Mouse (Mus musculus): ENCODE data around the gene Pam. TPM values are rescaled to one million over a fixed set of nuclear protein-coding genes. Genes with fewer than 3 reads are reported as not detected.

The Pam gene
- polyA plus RNA-seq, 1 experiment from 2014 or later, result 65.9 TPM

- H3K36me3 ChIP-seq (ENCODE audit: control insufficient read depth, insufficient read depth), result no peaks in the 10 kb centered on the region
- no peak overlapping the region for H3K4me3 ChIP-seq (ENCODE audit: low read depth, low read length)
- no peaks in the 10 kb centered on the region for H3K27me3 ChIP-seq (replicated peaks; ENCODE audit: control insufficient read depth, insufficient read depth, low read length)
- no peak overlapping the region for H3K27ac ChIP-seq (ENCODE audit: low read depth, low read length)
- no peaks in the 10 kb centered on the region for H3K9me3 ChIP-seq (ENCODE audit: control insufficient read depth)
- H3K4me2 ChIP-seq (replicated peaks; ENCODE audit: low read depth), result no peak overlapping the region
- no peak overlapping the region for H3K9ac ChIP-seq (ENCODE audit: low read depth, low read length)
- no peak for TF ChIP-seq CTCF (IDR thresholded peaks at IDR 0.05; ENCODE audit: low read depth)
- no peaks in the 10 kb centered on the region for H3K4me1 ChIP-seq (replicated peaks; ENCODE audit: control insufficient read depth, insufficient read depth, low read length)
- ATAC-seq, result no peak
- WGBS, result 54% methylated on average over 9 of the region's 9 CpGs
Measured at GRCm38 (mm10) chr1:97795936-97796335, 299.5 kb downstream of the Pam start.

DNA sequence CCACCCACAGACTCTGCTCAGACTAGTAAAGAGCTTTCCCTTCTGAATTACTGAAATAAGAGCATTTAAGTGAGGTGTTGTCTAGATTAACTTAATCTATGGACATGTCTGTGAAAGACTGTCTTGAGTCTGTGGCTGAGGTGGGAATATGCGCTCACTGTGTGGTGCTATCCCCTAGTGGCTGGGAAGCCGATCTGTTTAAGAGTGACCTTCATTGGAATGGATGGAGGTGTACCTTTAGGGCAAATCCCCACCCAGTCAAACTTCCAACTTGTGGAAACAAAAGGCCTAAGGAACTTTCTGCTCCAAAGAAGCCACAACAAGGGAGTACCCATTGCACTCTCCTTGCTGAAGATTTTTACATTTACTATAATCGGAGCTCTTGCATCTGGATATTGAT, 301.3 kb downstream of the Pam start:
- ATAC-seq, result no peak
- no peaks in the 10 kb centered on the region for H3K4me1 ChIP-seq (replicated peaks; ENCODE audit: control insufficient read depth, insufficient read depth, low read length)
- no peaks in the 10 kb centered on the region for H3K36me3 ChIP-seq (ENCODE audit: control insufficient read depth, insufficient read depth)
- no peak overlapping the region for H3K4me3 ChIP-seq (ENCODE audit: low read depth, low read length)
- TF ChIP-seq CTCF (IDR thresholded peaks at IDR 0.05; ENCODE audit: low read depth), result no peak
- no peak overlapping the region for H3K4me2 ChIP-seq (replicated peaks; ENCODE audit: low read depth)
- no peaks in the 10 kb centered on the region for H3K9me3 ChIP-seq (ENCODE audit: control insufficient read depth)
- H3K27me3 ChIP-seq (replicated peaks; ENCODE audit: control insufficient read depth, insufficient read depth, low read length), result no peaks in the 10 kb centered on the region
- no peak overlapping the region for H3K9ac ChIP-seq (ENCODE audit: low read depth, low read length)
- WGBS, result 88% methylated on average over 3 of the region's 3 CpGs
- H3K27ac ChIP-seq (ENCODE audit: low read depth, low read length), result no peak overlapping the region

DNA sequence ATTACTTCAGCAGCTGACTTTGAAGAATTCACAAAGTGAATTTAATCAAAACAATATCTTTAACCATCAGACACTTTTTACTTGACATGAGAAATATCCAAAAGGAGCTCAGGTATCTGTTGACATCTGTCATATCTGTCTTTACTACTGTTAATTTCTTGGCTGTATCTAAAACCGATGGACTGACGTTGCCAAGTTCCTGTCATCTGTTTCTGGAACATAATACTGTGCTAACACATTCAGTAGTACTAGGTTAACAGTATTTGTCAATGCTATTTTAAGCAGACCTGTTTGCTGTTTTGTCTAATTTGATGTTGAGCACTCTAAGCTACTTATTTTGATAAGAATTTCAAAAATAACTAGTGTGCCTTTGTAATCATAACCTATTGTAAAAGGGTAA, 307.0 kb downstream of the Pam start:
- H3K27me3 ChIP-seq (replicated peaks; ENCODE audit: control insufficient read depth, insufficient read depth, low read length), result no peaks in the 10 kb centered on the region
- H3K4me3 ChIP-seq (ENCODE audit: low read depth, low read length), result no peak overlapping the region
- no peak overlapping the region for H3K4me2 ChIP-seq (replicated peaks; ENCODE audit: low read depth)
- H3K9ac ChIP-seq (ENCODE audit: low read depth, low read length), result no peak overlapping the region
- ATAC-seq, result no peak
- no peak overlapping the region for H3K27ac ChIP-seq (ENCODE audit: low read depth, low read length)
- no peaks in the 10 kb centered on the region for H3K4me1 ChIP-seq (replicated peaks; ENCODE audit: control insufficient read depth, insufficient read depth, low read length)
- WGBS, result 87% methylated on average over 2 of the region's 2 CpGs
- H3K36me3 ChIP-seq (ENCODE audit: control insufficient read depth, insufficient read depth), result peaks cover 5% of the 10 kb centered on the region; the same call in 1 of the 2 replicates
- TF ChIP-seq CTCF (IDR thresholded peaks at IDR 0.05; ENCODE audit: low read depth), result no peak
- H3K9me3 ChIP-seq (ENCODE audit: control insufficient read depth), result no peaks in the 10 kb centered on the region

DNA sequence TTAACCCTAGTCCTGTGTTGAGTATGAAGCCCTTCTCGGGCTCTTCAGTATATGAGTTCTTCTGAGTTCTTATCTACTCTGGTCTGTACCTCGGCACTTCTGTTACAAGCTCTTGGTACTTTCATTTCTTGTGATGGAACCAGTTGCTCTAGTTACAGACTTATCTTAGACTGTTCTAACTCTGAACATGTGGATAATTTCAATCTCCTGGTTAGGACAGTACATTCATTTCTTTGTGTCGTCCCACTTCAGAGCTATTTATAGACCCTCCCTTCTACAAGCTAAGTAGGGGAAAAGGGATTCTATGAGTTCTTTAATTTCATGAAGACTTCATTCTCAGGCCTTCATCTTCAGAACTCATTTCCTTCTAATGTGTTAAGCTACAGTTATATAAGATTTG, 307.8 kb downstream of the Pam start:
- H3K36me3 ChIP-seq (ENCODE audit: control insufficient read depth, insufficient read depth), result peaks cover 5% of the 10 kb centered on the region; the same call in 1 of the 2 replicates
- WGBS, result 63% methylated on average over 3 of the region's 3 CpGs
- H3K9ac ChIP-seq (ENCODE audit: low read depth, low read length), result no peak overlapping the region
- H3K27ac ChIP-seq (ENCODE audit: low read depth, low read length), result no peak overlapping the region
- no peak for TF ChIP-seq CTCF (IDR thresholded peaks at IDR 0.05; ENCODE audit: low read depth)
- no peaks in the 10 kb centered on the region for H3K27me3 ChIP-seq (replicated peaks; ENCODE audit: control insufficient read depth, insufficient read depth, low read length)
- no peak overlapping the region for H3K4me3 ChIP-seq (ENCODE audit: low read depth, low read length)
- H3K4me1 ChIP-seq (replicated peaks; ENCODE audit: control insufficient read depth, insufficient read depth, low read length), result no peaks in the 10 kb centered on the region
- ATAC-seq, result no peak
- H3K9me3 ChIP-seq (ENCODE audit: control insufficient read depth), result no peaks in the 10 kb centered on the region
- no peak overlapping the region for H3K4me2 ChIP-seq (replicated peaks; ENCODE audit: low read depth)

DNA sequence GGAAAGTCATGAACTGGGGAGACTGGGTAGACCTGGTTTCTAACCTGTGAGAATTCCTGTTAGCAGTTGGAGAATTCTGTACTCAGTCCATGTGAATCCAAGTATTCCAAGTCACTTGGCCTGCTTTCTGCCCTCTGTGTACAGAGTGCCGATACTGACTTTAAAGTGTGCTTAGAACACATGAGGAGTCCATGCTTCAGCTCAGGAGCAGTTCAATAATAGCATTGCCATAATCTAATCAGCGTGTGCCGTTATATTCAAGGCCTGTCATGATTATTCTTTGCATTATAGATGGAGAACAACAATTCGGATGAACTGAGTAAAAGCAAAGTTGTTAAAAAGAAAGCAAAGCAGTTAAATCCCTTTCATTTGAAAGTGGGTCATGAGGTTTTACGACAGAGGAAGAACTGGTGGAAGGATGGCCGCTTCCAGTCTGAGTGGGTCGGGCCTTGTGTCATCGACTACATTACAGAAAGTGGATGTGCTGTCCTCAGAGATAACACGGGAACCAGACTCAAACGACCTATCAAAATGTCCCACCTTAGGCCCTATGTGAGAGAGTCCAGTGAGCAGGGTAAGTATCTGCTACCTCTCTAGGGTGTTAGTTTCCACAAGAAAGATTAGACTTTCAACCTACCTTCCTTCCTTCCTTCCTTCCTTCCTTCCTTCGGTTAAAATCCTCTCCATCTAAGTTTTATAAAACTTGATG, 309.6 kb downstream of the Pam start:
- Histone ChIP-seq H3K27ac (ENCODE audit: low read depth, low read length) (no peak overlapping the region), H3K27me3 (replicated peaks; ENCODE audit: control insufficient read depth, insufficient read depth, low read length) (no peaks in the 10 kb centered on the region), H3K36me3 (ENCODE audit: control insufficient read depth, insufficient read depth) (peaks cover 5% of the 10 kb centered on the region; the same call in 1 of the 2 replicates), H3K4me3 (ENCODE audit: low read depth, low read length) (no peak overlapping the region), H3K4me2 (replicated peaks; ENCODE audit: low read depth) (no peak overlapping the region), H3K9me3 (ENCODE audit: control insufficient read depth) (no peaks in the 10 kb centered on the region), H3K4me1 (replicated peaks; ENCODE audit: control insufficient read depth, insufficient read depth, low read length) (no peaks in the 10 kb centered on the region), H3K9ac (ENCODE audit: low read depth, low read length) (no peak overlapping the region)
- ATAC-seq, result no peak
- no peak for TF ChIP-seq CTCF (IDR thresholded peaks at IDR 0.05; ENCODE audit: low read depth)
- WGBS, result 90% methylated on average over 11 of the region's 11 CpGs

DNA sequence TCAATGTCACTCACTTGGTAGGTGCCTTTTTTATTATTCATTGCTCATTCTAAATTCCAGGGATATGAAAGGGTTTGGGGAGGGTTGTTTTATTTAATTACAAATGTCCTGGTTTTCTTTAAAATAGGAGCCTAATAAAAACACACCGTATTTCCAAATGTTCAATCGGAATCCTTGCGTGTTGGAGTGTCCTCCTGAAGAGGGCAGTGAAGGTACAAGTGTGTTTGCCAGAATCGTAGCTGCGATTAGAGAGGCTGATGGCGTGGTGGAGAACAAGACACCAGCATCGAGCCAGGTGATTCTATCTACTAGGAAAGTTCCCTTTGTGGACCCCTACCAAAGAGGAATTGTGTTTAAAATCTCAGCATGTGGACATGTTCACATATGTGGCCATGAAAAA, 310.5 kb downstream of the Pam start:
- WGBS, result 76% methylated on average over 7 of the region's 7 CpGs

More for the DNA sequence above, 310.5 kb downstream of the Pam start:
- Histone ChIP-seq H3K4me2 (replicated peaks; ENCODE audit: low read depth) (no peak overlapping the region), H3K27ac (ENCODE audit: low read depth, low read length) (no peak overlapping the region), H3K27me3 (replicated peaks; ENCODE audit: control insufficient read depth, insufficient read depth, low read length) (no peaks in the 10 kb centered on the region), H3K36me3 (ENCODE audit: control insufficient read depth, insufficient read depth) (peaks cover 5% of the 10 kb centered on the region; the same call in 1 of the 2 replicates), H3K9ac (ENCODE audit: low read depth, low read length) (no peak overlapping the region), H3K9me3 (ENCODE audit: control insufficient read depth) (no peaks in the 10 kb centered on the region), H3K4me3 (ENCODE audit: low read depth, low read length) (no peak overlapping the region), H3K4me1 (replicated peaks; ENCODE audit: control insufficient read depth, insufficient read depth, low read length) (no peaks in the 10 kb centered on the region)
- TF ChIP-seq CTCF (IDR thresholded peaks at IDR 0.05; ENCODE audit: low read depth), result no peak
- ATAC-seq, result no peak
